Mouse (Mus musculus): ENCODE measurements around the gene Ptma. TPM values are rescaled to one million over a fixed set of nuclear protein-coding genes. Genes with fewer than 3 reads are reported as not detected.
"Not testable (repeated sequence)": the region's sequence is repeated elsewhere in the genome, so short reads cannot be mapped to it uniquely, and the experiment has no call there.

Gene Ptma
- polyA plus RNA-seq, 1 experiment from 2014 or later: 1,057 TPM

DNA sequence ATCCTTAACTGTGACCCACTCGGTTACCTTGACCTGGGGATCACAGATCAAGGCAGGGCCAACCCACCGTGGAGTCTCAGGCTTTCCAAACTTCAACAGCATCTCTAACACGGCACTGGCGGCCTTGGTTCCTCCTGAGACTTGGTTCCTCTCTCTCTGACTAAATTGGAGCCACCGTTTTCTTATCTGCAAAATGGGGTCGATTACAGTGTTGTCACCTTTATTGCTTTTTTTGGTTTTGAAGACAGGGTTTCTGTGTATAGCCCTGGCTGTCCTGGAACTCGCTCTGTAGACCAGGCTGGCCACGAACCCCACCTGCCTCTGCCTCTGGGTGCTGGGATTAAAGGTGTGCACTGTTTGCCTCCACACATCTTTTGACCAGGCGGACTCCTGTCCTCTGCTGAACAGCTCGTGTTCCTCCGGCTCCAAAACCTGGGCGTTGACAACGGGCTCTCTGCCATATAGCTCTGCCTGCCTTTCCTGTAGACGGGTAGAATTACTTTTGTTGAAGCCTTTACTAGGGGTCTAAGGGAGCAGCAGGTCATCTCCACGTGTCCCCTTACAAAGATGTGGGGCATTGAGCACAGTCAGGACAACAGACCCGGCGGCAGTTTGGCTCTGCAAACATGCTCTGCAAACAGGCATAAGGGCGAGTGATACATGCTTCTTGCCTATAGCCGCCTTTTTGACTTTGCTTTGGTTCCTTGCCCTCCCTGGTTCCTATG lies 21.7 kb upstream of the Ptma start:
- Histone ChIP-seq H3K27me3 (replicated peaks) (no peaks in the 10 kb centered on the region), H3K4me3 (peak overlapping the region; percentile 39), H3K27ac (ENCODE audit: poor library complexity, severe bottlenecking) (peak overlapping the region; percentile 86), H3K9me3 (replicated peaks) (no peaks in the 10 kb centered on the region), H3K9ac (peak overlapping the region; percentile 67), H3K4me1 (replicated peaks) (peaks cover 59% of the 10 kb centered on the region), H3K36me3 (no peaks in the 10 kb centered on the region), H3K4me2 (peak overlapping the region; percentile 72)
- no peak for ATAC-seq (ENCODE audit: insufficient number of reproducible peaks, low FRiP score)
- 24% methylated on average over 19 of the region's 19 CpGs for WGBS

GRCm38 (mm10) chr1:86505461-86505860 lies 21.1 kb upstream of the Ptma start:
- Histone ChIP-seq H3K27me3 (replicated peaks) (no peaks in the 10 kb centered on the region), H3K9ac (peak overlapping the region; percentile 35; the same call in 1 of the 2 replicates), H3K4me3 (no peak overlapping the region), H3K27ac (ENCODE audit: poor library complexity, severe bottlenecking) (peak overlapping the region; percentile 86), H3K9me3 (replicated peaks) (no peaks in the 10 kb centered on the region), H3K36me3 (no peaks in the 10 kb centered on the region), H3K4me1 (replicated peaks) (peaks cover 56% of the 10 kb centered on the region), H3K4me2 (peak overlapping the region; percentile 72)
- 80% methylated on average over 1 of the region's 1 CpGs for WGBS
- no peak for ATAC-seq (ENCODE audit: insufficient number of reproducible peaks, low FRiP score)

DNA sequence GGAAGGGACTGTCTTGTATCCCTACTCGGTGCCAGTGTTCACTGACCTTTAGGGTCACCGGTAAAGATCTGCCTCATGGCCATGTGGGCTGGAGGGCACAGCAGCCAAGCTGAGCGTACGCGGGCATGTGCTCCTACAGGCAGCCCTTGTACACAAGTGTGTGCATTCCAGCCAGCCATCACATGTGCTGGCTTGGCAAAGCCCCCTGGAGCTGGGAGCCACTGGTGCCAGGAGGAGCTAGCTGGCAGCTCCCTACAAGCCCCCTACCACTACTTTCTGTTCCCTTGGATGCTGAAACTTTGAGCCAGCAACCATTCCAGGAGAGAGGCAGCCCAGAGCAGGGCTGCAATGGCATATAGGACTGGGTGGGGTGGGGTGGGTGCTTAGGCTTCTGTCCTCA lies 20.1 kb upstream of the Ptma start:
- H3K27me3 ChIP-seq (replicated peaks): no peaks in the 10 kb centered on the region
- ATAC-seq (ENCODE audit: insufficient number of reproducible peaks, low FRiP score): no peak
- H3K4me2 ChIP-seq: no peak overlapping the region
- no peaks in the 10 kb centered on the region for H3K9me3 ChIP-seq (replicated peaks)
- no peaks in the 10 kb centered on the region for H3K36me3 ChIP-seq
- 87% methylated on average over 5 of the region's 5 CpGs for WGBS
- H3K4me3 ChIP-seq: no peak overlapping the region
- no peak overlapping the region for H3K27ac ChIP-seq (ENCODE audit: poor library complexity, severe bottlenecking)
- H3K9ac ChIP-seq: no peak overlapping the region
- peaks cover 52% of the 10 kb centered on the region for H3K4me1 ChIP-seq (replicated peaks)

DNA sequence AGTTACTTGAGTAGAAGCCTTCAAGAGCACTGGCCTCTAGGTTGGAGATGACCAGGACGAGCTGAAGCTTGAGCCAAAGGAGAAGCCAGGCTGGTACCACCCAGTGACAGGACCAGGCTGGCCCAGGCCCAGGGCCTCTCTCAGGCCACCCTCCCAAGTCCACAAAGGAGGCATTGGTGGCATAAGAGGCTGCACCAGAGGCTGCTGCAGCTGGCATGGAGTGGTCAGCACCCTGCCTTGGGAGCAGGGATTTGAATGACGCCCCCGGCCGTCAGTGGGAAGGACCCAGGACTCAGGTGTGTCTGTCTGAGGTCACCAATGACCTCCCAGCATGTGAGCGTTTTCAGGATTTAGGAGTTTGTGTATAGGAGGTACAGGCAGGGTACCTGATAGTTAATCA lies 18.7 kb upstream of the Ptma start:
- Histone ChIP-seq H3K27me3 (replicated peaks) (no peaks in the 10 kb centered on the region), H3K4me3 (no peak overlapping the region), H3K4me1 (replicated peaks) (peaks cover 40% of the 10 kb centered on the region), H3K4me2 (no peak overlapping the region), H3K9me3 (replicated peaks) (no peaks in the 10 kb centered on the region), H3K9ac (no peak overlapping the region), H3K36me3 (no peaks in the 10 kb centered on the region), H3K27ac (ENCODE audit: poor library complexity, severe bottlenecking) (no peak overlapping the region)
- no peak for ATAC-seq (ENCODE audit: insufficient number of reproducible peaks, low FRiP score)
- 88% methylated on average over 5 of the region's 5 CpGs for WGBS

- H3K27me3 ChIP-seq (replicated peaks): no peaks in the 10 kb centered on the region
- no peaks in the 10 kb centered on the region for H3K36me3 ChIP-seq
- peak; percentile 38; the same call in 1 of the 2 replicates for ATAC-seq (ENCODE audit: insufficient number of reproducible peaks, low FRiP score)
- peaks cover 32% of the 10 kb centered on the region for H3K4me1 ChIP-seq (replicated peaks)
- H3K4me2 ChIP-seq: no peak overlapping the region
- 0 out of 2 replicates have a peak overlapping the region, but pooled peaks have one; percentile 23 for H3K9ac ChIP-seq
- WGBS: 14% methylated on average over 7 of the region's 7 CpGs
- H3K27ac ChIP-seq (ENCODE audit: poor library complexity, severe bottlenecking): no peak overlapping the region
- H3K9me3 ChIP-seq (replicated peaks): no peaks in the 10 kb centered on the region
- H3K4me3 ChIP-seq: no peak overlapping the region
Measured at GRCm38 (mm10) chr1:86509410-86509809, 17.1 kb upstream of the Ptma start.

DNA sequence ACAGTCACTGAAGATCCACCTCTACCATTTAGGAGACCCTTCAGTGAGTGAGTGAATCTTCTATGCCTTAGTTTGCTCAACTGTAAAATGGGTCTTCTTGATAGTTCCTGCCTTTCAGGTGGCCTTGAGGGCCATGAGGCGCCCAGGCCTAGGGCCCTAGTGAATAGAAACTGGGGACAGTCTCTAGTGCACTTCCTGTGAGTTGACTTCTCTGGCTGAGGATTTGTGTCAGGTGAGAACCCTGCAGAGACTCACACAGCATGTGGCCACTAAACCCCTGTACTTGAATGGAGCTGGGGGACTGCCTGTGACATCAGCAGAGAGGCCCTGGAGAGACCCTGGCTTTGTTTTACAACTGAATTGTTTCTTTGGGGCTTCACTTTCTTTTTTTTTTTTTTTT lies 16.3 kb upstream of the Ptma start:
- WGBS: 89% methylated on average over 1 of the region's 1 CpGs
- Histone ChIP-seq H3K4me2 (no peak overlapping the region), H3K27me3 (replicated peaks) (no peaks in the 10 kb centered on the region), H3K27ac (ENCODE audit: poor library complexity, severe bottlenecking) (no peak overlapping the region), H3K4me1 (replicated peaks) (peaks cover 24% of the 10 kb centered on the region), H3K9ac (no peak overlapping the region), H3K9me3 (replicated peaks) (no peaks in the 10 kb centered on the region), H3K36me3 (no peaks in the 10 kb centered on the region), H3K4me3 (no peak overlapping the region)
- no peak for ATAC-seq (ENCODE audit: insufficient number of reproducible peaks, low FRiP score)

GRCm38 (mm10) chr1:86510676-86511441 lies 15.7 kb upstream of the Ptma start:
- no peak for ATAC-seq (ENCODE audit: insufficient number of reproducible peaks, low FRiP score)
- no peak overlapping the region for H3K4me3 ChIP-seq
- H3K9me3 ChIP-seq (replicated peaks): no peaks in the 10 kb centered on the region
- no peak overlapping the region for H3K27ac ChIP-seq (ENCODE audit: poor library complexity, severe bottlenecking)
- H3K4me2 ChIP-seq: no peak overlapping the region
- no peak overlapping the region for H3K9ac ChIP-seq
- WGBS: 59% methylated on average over 9 of the region's 9 CpGs
- no peaks in the 10 kb centered on the region for H3K27me3 ChIP-seq (replicated peaks)
- peaks cover 19% of the 10 kb centered on the region; the same call in 1 of the 2 replicates for H3K4me1 ChIP-seq (replicated peaks)
- no peaks in the 10 kb centered on the region for H3K36me3 ChIP-seq

DNA sequence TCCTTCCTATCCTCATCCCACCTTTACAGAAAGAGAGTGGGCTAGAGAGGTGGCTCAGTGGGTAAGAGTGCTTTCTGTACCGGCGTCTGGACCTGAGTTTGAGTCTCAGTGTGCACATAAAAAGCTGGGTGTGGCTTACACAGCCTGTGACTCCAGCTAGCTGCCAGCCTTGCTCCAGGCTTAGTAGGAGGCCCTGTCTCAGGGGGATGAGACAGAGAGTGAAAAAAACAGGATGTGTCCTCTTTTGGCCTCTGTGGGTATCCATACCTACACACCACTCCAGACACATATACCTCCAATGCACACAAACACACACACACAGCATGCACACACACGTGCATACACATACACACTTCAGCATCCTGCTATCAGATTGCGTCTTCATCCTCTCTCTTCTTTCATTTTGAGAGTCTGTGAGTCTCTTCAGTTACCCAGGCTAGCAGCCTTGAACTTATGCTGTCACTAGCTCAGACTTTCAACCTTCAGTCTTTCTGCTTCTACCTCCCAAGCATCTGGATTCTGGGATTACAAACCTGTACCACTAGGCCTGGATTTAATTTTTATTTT lies 14.3 kb upstream of the Ptma start:
- no peak overlapping the region for H3K4me2 ChIP-seq
- H3K4me3 ChIP-seq: no peak overlapping the region
- no peak overlapping the region for H3K9ac ChIP-seq
- 82% methylated on average over 4 of the region's 4 CpGs for WGBS
- H3K36me3 ChIP-seq: no peaks in the 10 kb centered on the region
- peaks cover 10% of the 10 kb centered on the region; the same call in 1 of the 2 replicates for H3K4me1 ChIP-seq (replicated peaks)
- no peak overlapping the region for H3K27ac ChIP-seq (ENCODE audit: poor library complexity, severe bottlenecking)
- no peak for ATAC-seq (ENCODE audit: insufficient number of reproducible peaks, low FRiP score)
- no peaks in the 10 kb centered on the region for H3K9me3 ChIP-seq (replicated peaks)
- no peaks in the 10 kb centered on the region for H3K27me3 ChIP-seq (replicated peaks)

DNA sequence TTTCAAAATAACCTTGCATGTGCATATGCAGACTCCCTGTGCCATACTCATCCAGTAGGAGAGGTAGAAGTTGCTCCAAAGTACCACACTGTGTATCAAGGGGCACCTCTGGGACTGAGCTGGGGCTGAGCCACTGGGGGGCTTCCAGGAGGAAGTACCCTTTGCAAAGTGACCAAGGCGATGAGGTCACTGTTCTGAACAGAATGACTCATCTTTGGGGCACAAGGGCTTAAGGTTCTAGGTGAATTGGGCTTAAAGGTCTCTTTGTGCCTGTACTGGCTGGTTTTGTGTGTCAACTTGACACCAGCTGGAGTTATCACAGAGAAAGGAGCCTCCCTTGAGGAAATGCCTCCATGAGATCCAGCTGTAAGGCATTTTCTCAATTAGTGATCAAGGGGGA lies 13.5 kb upstream of the Ptma start:
- H3K9me3 ChIP-seq (replicated peaks); ATAC-seq (ENCODE audit: insufficient number of reproducible peaks, low FRiP score); H3K27ac ChIP-seq (ENCODE audit: poor library complexity, severe bottlenecking); H3K27me3 ChIP-seq (replicated peaks); H3K36me3 ChIP-seq; H3K4me3 ChIP-seq; H3K4me2 ChIP-seq; H3K9ac ChIP-seq: not testable (repeated sequence)
- H3K4me1 ChIP-seq (replicated peaks): peaks cover 10% of the 10 kb centered on the region; the same call in 1 of the 2 replicates
- WGBS: 68% methylated on average over 1 of the region's 1 CpGs

DNA sequence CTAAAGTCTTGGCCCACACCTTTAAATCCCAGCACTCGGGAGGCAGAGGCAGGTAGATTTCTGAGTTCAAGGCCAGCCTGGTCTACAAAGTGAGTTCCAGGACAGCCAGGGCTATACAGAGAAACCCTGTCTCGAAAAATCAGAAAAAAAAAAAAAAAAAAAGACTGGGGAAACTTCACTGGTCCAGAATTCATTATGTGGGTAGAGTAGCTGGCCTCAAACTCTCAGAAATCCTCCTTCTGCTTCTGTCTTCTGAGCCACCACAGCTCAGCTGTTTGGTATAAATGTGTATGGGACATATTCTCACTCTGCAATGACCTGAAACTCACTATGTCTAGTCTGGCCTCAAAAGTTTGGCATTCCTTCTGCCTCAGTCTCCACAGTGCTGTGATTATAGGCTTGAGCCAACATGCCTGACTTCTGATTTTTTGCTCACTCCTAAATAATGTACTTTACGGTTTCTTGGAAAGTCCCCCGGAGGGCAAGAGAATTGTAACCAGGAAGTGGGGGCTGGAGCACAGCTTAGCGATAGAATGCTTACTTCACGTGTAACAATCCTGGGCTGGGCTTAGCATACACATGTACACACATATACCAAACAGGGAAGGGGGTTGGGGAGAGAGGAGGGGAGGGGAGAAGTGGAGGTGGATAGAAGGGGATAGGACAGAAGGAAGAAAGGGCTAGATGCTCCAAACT lies 10.7 kb upstream of the Ptma start:
- 70% methylated on average over 6 of the region's 6 CpGs for WGBS

GRCm38 (mm10) chr1:86517076-86517475 lies 9.4 kb upstream of the Ptma start:
- no peak overlapping the region for H3K9ac ChIP-seq
- no peaks in the 10 kb centered on the region for H3K36me3 ChIP-seq
- peaks cover 5% of the 10 kb centered on the region for H3K4me1 ChIP-seq (replicated peaks)
- H3K4me3 ChIP-seq: no peak overlapping the region
- no peak overlapping the region for H3K27ac ChIP-seq (ENCODE audit: poor library complexity, severe bottlenecking)
- 67% methylated on average over 3 of the region's 3 CpGs for WGBS
- no peaks in the 10 kb centered on the region for H3K27me3 ChIP-seq (replicated peaks)
- no peaks in the 10 kb centered on the region for H3K9me3 ChIP-seq (replicated peaks)
- H3K4me2 ChIP-seq: no peak overlapping the region
- ATAC-seq (ENCODE audit: insufficient number of reproducible peaks, low FRiP score): no peak

More for the DNA sequence above, 10.7 kb upstream of the Ptma start:
- Histone ChIP-seq H3K27me3 (replicated peaks) (no peaks in the 10 kb centered on the region), H3K4me2 (no peak overlapping the region), H3K36me3 (no peaks in the 10 kb centered on the region), H3K9ac (no peak overlapping the region), H3K9me3 (replicated peaks) (no peaks in the 10 kb centered on the region), H3K4me1 (replicated peaks) (peaks cover 4% of the 10 kb centered on the region; the same call in 1 of the 2 replicates), H3K4me3 (no peak overlapping the region), H3K27ac (ENCODE audit: poor library complexity, severe bottlenecking) (no peak overlapping the region)
- ATAC-seq (ENCODE audit: insufficient number of reproducible peaks, low FRiP score): no peak
